Mouse (Mus musculus): ENCODE data around the gene Sparc. TPM values are rescaled to one million over a fixed set of nuclear protein-coding genes. Genes with fewer than 3 reads are reported as not detected.
"Not testable (repeated sequence)": the region's sequence is repeated elsewhere in the genome, so short reads cannot be mapped to it uniquely, and the experiment has no call there.

Gene Sparc
- total RNA-seq, 2 experiments from 2014 or later: 378 to 402 TPM

DNA sequence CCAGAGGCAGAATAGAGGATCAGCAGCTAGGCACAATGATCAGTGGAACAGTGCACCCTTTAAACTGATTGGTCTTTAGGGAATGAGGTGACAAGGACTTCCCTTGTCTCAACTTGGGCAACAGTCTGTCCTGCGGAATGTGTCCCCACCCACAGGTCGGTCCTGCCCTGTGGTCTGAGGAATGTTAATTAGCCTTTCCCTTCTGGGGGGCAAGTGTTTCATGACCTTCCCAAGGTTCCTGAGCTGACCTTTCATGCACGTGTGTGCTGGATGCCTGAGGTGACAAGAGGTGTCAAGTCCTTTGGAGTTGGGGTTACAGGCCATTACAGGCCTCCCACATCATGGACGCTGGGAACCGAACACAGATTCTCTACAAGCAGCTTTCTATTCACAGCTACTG, 16.7 kb upstream of the Sparc start:
- DNase-seq (ENCODE audit: low spot score in 2 of 2): no peak

DNA sequence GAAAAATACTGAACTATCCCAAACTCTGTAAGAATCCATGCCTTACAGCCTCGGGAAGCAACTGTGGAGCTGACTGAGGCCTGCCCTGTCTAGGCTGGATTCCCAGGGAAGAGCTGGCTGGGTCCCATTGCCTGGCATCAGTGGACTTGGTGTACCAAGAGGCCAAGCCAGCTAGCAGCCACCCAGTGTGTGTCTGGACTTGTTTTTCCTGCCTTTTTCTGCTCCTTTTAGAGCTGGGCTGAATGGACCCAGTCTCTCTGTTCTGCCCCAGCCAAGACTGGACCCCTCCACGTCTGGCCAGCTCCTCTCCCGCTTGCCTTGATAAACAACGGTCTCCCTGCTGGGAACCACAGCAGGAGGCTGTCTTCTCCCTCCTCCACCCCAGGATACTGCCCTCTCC, 15.0 kb upstream of the Sparc start:
- DNase-seq (ENCODE audit: low spot score in 2 of 2): peak; percentile 64 to 74

DNA sequence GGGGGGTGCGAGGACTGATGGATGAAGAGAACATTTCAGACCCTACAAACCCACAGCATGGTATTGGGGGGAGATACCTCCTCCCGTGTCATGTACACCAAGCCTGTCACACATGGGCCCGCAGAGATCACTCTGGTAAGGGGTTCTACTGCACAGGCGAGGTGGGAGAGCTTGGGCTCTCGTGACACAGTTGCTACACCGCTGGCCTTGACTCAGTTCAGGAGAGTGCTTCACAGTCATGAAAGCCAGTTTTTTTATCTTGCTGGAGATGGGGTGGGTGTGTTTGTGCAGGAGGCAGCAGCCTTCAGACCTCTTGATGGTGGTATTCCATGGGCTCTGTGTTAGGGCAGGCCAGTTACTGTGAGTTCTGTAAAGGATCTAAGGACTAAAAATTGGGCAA, 13.1 kb upstream of the Sparc start:
- DNase-seq (ENCODE audit: low spot score in 2 of 2): no peak

DNA sequence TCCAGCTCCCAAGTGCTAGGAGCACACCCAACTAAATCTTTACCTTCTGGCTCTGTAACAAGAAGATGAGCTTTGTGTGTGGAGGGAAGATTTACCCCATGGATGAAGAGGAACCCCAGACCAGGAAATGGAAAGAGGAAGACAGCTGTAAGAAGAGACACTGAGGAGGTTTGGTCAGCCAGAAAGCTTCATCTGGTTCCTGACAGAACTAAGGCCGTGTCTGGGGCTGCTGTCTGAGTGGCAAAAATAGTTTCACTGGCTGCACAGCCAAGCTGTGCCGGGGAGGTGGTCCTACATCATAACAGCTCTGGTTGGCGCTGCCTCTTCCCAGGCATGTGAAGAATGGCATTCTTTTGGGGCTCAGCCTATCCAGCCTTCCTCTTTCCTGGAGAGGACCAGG, 10.0 kb upstream of the Sparc start:
- DNase-seq (ENCODE audit: low spot score in 2 of 2): no peak

DNA sequence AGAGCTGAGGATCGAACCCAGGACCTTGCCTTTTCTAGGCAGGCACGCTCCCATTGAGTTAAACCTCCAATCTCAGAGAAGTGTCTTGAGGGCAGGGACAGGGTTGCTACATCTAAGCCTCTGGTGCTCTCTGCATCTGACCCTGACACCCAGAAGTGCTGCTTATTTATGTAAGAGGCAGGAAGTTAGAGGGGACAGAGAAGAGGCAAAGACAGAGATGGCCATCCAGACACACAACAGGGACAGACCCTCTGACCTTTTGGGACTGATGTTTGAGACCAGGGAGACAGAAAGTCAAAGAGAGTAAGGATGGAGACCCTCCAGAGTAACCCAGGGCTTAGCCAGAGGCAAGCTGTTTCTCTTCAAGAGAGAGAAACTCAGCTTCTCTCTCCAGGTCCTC, 7.0 kb upstream of the Sparc start:
- no peak for DNase-seq (ENCODE audit: low spot score in 2 of 2)

DNA sequence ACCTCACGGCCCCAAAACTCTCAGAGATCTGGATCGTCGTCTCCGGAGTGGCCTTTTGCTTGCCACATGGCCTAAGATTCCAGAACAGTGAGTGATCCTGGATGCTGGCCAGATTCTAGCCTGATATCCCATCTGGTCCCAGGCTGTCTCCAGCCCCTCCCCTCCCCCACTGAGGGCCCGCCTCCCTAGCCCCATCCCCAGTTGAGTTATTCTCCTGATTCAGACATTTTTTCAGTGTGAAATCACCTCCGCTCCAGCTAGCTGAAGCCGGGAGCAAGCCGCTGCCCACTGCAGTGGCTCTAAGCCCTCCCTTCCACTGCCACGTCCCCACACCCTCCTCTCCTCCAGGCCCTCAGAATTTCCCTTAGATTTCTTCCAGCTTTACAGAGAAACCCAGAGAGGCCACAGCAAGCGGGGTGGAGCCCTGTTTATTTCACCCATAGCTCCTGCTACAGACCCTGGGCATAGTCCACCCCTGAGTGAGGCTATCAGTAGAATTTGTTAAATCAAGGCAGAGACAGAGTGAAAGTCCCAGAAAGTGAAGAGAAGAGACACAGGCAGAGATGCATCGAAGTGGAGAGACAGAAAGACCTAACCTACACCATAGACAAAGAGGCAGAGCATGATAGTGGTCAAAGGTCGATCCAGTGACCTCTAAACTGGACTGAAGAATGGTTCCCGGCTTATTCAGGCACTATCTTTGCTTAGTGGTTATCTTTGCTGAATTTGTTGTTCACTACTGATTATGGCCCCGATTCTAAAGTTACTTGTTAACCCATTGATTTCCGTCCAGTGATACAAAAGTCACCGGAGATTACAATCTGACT, 5.4 kb upstream of the Sparc start:
- peak; percentile 42 to 51 for DNase-seq (ENCODE audit: low spot score in 2 of 2)

DNA sequence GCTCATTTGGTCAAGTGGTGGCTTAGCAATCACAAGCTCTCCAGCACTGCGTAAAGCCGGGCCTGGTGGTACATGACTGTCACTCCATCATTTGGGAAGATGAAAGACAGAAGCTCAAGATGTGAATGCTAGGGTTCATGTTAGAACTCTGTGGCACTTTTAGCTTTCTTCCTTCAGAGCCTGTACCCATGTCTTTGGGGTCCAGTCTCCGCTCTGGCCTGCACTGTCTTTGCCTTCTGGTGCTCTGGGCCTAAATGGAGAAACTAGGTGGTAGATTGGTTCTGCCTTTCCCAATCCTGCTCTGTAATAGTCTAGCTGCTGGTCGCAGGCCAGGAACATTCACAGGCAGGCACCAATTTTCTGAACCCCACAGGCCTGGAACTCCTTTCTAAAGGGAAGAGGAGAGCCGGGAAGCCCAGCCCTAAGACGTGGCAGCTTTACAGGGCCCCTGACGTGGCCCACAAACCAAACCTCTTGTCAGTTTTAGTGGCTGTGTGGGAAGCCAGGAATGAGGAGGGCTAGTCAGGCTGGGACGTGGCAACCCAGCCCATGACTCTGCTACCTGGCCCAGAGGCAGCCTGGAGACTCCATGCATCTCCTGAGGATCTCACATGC, 1.9 kb upstream of the Sparc start:
- DNase-seq (ENCODE audit: low spot score in 2 of 2): no peak

DNA sequence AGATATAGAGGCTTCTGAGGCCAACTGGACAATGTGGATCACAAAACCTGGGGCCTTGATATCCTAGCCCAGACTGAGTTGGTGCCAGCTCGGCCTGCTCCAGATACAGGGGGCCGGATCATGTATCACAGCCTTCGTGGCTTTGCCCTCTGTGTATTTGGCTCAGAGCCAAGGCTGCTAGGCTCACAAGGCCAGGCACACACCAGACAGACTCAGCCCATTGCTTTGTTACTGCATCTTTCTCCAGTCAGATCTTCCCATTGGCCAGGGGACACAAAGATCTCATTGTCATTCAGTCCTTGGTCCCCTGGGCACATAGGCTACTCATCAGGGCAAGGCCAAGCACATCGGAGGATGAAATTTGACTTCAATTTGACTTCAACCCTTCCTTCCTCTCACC, 773 bp upstream of the Sparc start:
- DNase-seq (ENCODE audit: low spot score in 2 of 2): no peak

DNA sequence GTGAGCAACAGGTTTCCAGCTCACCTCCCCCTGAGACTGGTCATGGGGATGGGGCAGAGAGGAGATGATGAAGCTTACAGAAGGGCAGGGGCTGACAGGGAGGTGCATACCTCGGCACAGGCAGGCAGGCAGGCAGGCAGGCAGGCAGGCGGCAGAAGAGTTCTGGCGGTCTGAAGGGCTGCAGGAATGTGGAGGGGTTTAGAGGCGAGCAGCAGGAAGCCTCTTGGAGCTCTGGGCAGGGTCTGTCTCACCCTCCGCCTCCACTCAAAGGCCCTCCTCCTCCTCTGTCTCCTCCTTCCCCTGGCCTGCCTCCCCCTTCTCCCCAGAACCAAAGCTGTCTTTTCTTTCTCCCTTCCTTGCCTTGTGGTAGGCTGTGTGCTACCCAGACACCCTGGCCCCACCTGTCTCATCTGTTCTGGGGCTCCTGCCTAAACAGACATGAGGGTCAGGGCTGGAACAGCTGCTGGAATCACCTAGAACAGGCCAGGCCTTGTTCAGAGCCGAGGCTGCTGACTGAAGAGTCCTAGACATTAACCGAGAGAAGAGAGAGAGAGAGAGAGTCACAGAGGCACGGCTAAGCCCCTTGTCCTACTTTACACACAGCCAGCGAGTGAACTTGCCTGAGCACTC, 3.2 kb downstream of the Sparc start:
- peak; percentile 29 to 52 for DNase-seq (ENCODE audit: low spot score in 2 of 2)

DNA sequence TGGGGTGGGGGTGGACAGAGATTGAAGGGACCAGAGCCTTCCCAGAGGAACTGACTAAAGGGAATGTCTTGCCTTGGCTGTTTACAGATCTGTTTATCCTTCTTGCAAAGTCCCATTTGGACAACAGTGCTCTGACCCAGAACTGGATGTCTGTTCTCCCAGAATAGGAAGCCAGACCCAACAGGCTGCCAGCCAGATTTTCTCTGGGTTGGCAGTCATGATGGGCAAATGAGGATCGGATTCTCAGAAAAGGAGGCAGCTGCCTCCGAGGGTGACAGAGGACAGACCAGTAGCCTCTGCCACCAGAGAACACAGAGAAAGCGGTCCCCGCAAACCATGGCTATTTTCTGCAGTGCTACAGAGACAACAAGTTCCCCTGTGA, 3.7 kb downstream of the Sparc start:
- peak; percentile 66 to 74 for DNase-seq (ENCODE audit: low spot score in 2 of 2)

DNA sequence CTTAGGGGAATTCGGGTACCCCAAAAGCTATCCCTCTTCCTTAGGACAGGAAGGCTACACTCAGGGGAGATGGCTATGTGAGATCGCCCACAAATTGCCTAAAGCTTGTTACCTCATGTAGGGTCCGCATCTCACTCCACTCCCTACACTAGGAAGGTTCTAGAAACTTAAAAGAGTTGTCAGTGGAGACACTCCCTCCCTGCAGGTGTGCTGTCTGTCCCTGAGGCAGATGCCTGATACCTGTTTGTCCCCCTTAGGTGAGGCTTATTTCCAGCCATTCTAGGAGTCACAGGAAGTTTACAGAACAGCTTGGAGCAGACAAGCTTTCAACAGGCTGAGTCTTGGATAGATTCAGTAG, 4.3 kb downstream of the Sparc start:
- no peak for DNase-seq (ENCODE audit: low spot score in 2 of 2)

DNA sequence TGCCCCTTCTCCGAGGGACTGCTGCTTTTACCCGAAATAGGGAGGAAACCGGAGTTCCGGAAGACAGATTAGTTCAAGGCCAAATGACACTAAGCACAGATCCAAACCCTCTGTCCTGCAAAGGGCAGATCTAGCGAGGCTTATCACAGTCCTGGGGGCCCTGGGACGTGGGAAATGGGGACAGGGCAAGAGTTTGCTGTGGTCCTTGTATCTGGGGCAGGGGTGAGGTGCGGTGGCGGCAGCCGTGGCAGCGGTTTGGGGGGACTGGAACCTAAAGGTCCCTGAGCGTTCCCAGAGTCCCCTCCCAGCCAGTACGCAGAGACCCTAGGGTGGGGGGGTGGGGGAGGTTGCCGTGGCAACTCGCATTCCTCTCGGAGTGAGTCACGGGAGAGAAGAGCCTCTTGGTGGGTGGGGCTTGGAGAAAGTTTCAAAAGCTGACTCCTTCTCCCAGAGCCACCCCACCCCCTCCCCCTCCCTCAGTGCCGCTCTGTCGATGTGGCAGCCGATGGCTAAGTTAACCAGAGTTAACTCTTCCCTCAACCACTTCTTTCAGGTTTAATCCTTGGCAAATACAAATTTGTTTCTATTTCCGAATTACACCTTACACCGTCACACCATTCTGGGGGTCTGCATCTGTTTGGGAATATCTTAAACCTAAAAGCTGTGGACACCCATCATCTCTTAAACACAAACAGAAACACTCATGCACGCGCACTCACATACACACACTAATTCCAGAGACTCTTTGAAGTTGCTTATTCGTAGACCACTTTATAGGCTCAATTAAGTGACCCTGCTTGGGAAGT, 4.9 kb downstream of the Sparc start:
- no peak for DNase-seq (ENCODE audit: low spot score in 2 of 2)

DNA sequence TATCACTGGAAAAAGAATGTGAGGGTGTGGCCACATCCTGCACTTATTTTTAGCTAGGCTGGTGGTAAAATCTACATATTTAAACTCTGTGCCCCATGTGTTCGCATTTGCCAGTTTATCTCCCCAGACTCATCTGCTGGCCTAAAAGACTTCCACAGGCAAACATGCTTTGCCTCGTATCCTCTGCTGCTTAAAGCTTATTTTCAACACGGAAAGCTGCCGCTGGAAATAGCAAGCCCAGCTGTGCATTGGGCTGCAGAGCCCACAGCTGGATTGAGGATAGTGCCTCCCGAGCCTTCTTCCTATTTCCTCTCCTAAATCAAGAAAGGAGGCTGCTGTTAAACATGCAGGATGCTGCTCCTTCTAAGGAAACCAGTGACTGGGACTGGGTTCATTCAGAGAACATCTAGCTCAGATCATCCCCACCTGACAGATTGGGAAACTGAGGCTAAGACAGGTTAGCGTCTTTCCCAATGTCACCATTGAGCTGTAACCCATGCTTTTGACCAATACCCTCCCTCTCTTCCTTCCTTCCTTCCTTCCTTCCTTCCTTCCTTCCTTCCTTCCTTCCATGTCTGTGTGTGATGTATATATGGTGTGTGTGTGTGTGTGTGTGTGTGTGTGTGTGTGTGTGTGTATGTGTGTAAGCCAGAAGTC, 6.2 kb downstream of the Sparc start:
- no peak for DNase-seq (ENCODE audit: low spot score in 2 of 2)

DNA sequence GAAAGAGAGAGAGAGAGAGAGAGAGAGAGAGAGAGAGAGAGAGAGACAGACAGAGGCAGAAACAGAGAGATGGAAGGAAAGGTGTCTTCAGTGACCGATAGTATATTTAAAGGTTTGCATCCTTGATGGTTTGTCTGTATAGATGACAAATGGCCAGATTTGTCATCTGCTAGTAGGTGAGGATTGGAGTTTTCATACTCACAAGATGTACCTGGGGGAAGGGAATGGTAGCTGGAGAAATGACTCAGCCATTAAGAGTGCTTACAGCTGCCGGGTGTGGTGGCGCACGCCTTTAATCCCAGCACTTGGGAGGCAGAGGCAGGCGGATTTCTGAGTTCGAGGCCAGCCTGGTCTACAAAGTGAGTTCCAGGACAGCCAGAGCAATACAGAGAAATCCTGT, 7.3 kb downstream of the Sparc start:
- DNase-seq (ENCODE audit: low spot score in 2 of 2): not testable (repeated sequence)

DNA sequence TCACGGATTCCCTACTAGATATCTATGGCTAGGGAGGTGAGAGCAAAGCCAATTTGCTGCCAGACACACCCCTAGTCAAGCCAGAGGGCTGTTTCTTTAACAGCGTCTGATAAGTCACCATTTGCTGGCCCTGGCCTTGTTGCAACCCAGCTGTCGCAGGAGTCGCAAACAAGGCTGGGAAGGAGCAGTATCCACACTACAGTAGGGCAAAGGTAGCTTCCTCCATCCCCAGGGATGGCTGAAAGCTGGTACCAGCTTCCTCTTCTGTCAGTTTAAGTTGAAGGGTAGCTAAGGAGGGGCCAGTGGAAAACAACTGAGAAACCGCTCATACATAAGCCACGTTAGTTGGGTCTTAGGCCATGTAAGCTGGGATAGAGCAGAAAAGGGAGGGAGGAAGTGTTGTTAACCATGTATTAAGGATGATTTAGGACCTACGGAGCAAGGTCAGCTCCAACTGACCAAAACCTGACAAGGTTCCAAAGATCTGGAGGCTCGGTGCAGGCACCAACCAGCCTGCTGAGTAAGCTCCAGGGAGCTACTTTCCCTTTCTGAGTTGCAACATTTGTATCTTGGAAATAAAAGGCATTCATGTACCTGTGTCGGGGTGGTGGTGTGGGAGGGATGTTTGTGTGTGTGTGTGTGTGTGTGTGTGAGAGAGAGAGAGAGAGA, 7.8 kb downstream of the Sparc start:
- DNase-seq (ENCODE audit: low spot score in 2 of 2): no peak

DNA sequence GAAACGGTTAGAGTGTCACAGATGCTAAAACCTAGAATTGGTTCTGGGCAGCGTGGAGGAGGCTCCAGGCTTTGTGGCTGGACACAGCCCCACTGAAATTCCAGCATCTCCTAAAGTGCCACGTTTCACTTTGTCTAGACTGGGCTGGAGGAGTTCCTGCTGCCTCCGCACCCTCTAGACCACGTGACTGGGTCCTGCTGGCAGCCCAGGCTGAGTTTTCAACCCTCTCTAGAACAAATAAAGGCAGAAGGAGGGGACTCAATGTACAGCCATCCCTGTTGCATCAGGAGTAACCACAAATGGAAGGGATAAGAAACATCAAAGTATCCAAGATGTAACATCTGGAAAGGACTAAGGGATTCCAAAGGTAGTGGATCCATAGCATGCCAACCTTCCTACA, 8.7 kb downstream of the Sparc start:
- DNase-seq (ENCODE audit: low spot score in 2 of 2): no peak

DNA sequence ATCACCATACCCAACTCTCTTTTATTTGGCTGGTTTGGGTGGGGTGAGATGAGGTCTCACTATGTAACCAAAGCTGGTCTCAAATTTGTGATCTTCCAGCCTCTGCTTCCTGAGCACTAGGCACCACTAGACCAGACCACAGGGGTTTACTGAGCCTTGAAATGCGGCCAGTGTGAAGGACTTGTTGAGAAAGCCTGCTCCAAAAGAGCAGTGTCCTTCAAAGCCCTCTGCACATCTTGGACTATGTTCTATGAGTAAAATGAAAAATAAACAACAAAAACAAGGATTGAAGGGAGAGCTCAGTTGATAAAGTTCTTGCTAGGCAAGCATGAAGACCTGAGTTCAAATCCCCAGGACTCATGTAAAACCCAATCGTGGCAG, 9.6 kb downstream of the Sparc start:
- no peak for DNase-seq (ENCODE audit: low spot score in 2 of 2)

DNA sequence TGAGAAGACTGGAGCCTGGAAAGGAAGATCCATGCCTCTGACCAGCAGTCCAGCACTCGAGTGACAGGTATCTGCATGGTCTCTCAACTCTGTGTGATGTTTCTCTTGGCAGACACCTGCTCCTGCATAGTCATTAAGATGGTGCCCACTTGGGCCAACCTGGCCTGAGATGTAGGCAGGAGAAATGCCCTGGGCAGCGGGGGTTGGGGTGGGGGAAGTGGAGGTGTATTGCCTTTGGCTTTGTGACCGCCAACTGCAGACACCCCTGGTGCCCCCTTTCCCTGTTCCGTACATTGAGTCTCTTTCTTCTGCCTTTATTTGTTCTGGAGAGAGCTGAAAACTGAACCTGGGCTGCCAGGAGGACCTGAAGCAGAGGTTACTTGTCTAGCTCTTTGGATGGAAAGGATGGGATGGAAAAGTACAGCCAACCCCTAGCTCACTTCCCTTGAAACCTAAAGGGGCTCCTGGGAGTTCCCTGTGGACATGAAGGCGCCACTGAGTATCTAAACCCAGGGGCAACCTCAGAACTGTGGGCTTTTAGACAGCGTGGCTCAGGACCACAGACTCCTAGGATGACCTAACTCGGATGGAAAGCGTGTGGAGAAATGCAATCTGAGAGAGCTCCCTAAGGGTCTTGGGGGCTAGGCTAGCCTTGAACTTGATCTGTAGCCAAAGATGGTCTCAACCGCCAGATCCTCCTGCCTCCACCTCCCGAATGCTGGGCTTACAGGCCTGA, 10.1 kb downstream of the Sparc start:
- no peak for DNase-seq (ENCODE audit: low spot score in 2 of 2)

DNA sequence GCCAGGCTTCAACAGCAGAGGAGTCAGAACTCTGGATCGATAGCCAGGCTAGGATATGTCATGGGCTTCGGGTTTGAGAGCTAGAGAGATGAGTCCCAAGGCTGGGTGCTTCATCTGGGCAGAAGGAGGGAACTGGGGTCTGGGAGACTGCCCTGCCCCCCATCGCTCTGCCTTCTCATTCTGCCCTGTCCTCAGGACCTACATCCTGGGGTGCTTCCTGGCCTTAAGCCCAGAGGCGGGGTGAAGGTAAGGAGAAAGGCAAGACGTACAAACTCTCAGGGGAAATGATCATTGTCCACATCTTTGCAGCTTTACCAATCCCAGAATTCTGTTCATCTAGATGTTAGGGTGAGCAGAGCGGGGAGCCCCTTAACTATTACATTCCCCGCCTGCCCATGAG, 10.9 kb downstream of the Sparc start:
- DNase-seq (ENCODE audit: low spot score in 2 of 2): no peak

DNA sequence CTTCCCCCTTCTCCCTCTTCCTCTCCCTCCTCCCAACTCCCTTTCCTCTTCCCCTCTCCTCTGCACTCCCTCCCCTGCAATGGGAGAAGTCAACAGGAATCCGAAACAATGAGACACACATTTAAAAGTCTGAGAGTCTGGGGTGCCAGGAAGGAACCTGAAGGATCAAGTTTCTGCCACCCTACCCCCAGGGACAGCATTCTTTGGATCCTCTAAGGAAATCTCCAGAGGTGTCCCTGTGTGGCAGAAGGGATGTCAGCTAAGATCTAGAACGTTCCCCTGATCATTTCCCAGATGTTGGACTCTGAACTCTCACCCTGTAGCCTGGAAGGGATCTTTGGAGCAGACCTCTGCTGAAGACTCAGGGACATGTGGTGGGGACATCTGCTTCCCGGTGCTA, 12.5 kb downstream of the Sparc start:
- DNase-seq (ENCODE audit: low spot score in 2 of 2): no peak
